Mouse (Mus musculus) CH12.LX (cell line): ENCODE measurements at regions not wholly inside any gene's neighbourhood (a gene's known extent, or its start where the extent isn't known, plus 50 kb on each side); places are given as distances from the start of the nearest gene placed in this dataset.
"Not testable (repeated sequence)": the region's sequence is repeated elsewhere in the genome, so short reads cannot be mapped to it uniquely, and the experiment has no call there.

ENCODE experiments used
- DNase-seq: peaks from one replicate; pipeline ENCODE4 v3.0.0-alpha.2; 2013; ENCODE audit errors: extremely low read depth
- H3K27ac ChIP-seq: 2 replicates; pipeline ENCODE4 v1.5.1; 2012; ENCODE audit warnings: low read depth, mild to moderate bottlenecking, control low read depth, moderate library complexity; ENCODE audit not compliant: insufficient read depth
- H3K27me3 ChIP-seq: replicated peaks from 2 replicates; pipeline ENCODE3; 2012; ENCODE audit warnings: inconsistent platforms
- H3K36me3 ChIP-seq, 2 experiments: replicated peaks in 1 of 2; 2 replicates each; pipeline versions ENCODE3 to v1.6.1; 2012; ENCODE audit warnings: inconsistent platforms in 1 of 2, low read length in 1 of 2, mild to moderate bottlenecking in 1 of 2, mixed read lengths in 1 of 2, moderate library complexity in 1 of 2; ENCODE audit not compliant: control insufficient read depth in 1 of 2, insufficient read depth in 1 of 2
- H3K4me1 ChIP-seq, 2 experiments: 2 replicates each; pipeline ENCODE4 v1.6.1; 2012; ENCODE audit warnings: inconsistent platforms in 1 of 2, moderate library complexity in 1 of 2; ENCODE audit not compliant: insufficient read depth in 2 of 2, control insufficient read depth in 1 of 2
- H3K4me2 ChIP-seq: 2 replicates; pipeline ENCODE4 v1.6.1; 2012; ENCODE audit warnings: low read depth, mild to moderate bottlenecking, control low read depth; ENCODE audit not compliant: poor library complexity, insufficient read depth, severe bottlenecking
- H3K4me3 ChIP-seq, 3 experiments: fragments of 150-350 bp in 1 of 3; sonication (generic) in 1 of 3; replicated peaks in 1 of 3; 2 replicates each; pipeline versions ENCODE3 to v1.5.1; 2011 to 2012; ENCODE audit warnings: low read depth in 2 of 3, low read length in 2 of 3, mild to moderate bottlenecking in 2 of 3, moderate library complexity in 2 of 3, control low read depth in 1 of 3, improper control_type of control experiment in 1 of 3, inconsistent platforms in 1 of 3, mixed read lengths in 1 of 3; ENCODE audit not compliant: poor library complexity in 1 of 3
- H3K79me2 ChIP-seq: replicated peaks from 2 replicates; pipeline ENCODE4 v1.6.1; 2012; ENCODE audit warnings: mild to moderate bottlenecking, moderate library complexity; ENCODE audit not compliant: control insufficient read depth, poor library complexity, insufficient read depth, severe bottlenecking; ENCODE audit errors: extremely low read depth
- H3K9ac ChIP-seq: 2 replicates; pipeline ENCODE4 v1.6.1; 2012; ENCODE audit warnings: low read depth, mild to moderate bottlenecking, control low read depth, moderate library complexity; ENCODE audit not compliant: insufficient read depth
- H3K9me3 ChIP-seq: replicated peaks from 2 replicates; pipeline ENCODE3; 2012; ENCODE audit warnings: low read length, inconsistent platforms, mixed read lengths
- BHLHE40 ChIP-seq: IDR thresholded peaks from 2 replicates; pipeline ENCODE4 v1.6.1; 2011; ENCODE audit warnings: mild to moderate bottlenecking, low read depth, low read length, improper control_type of control experiment
- CHD2 ChIP-seq: IDR thresholded peaks from 2 replicates; pipeline ENCODE4 v1.6.1; 2011; ENCODE audit warnings: low read length, improper control_type of control experiment
- CTCF ChIP-seq, 2 experiments: IDR thresholded peaks in 1 of 2; conservative IDR thresholded peaks in 1 of 2; 2 replicates each; pipeline ENCODE4 v1.5.1; 2011 to 2012; ENCODE audit warnings: low read depth in 2 of 2, low read length in 2 of 2, improper control_type of control experiment in 1 of 2, inconsistent platforms in 1 of 2, mild to moderate bottlenecking in 1 of 2, moderate library complexity in 1 of 2
- ELF1 ChIP-seq: IDR thresholded peaks from 2 replicates; pipeline ENCODE4 v1.6.1; 2014; ENCODE audit warnings: low read depth, mild to moderate bottlenecking, inconsistent platforms, low read length, improper control_type of control experiment
- ETS1 ChIP-seq: conservative IDR thresholded peaks from 2 replicates; pipeline ENCODE4 v1.6.1; 2012; ENCODE audit warnings: low read depth, mild to moderate bottlenecking, inconsistent platforms, low read length, improper control_type of control experiment, moderate library complexity
- MAFK ChIP-seq: IDR thresholded peaks from 2 replicates; pipeline ENCODE4 v1.6.1; 2011; ENCODE audit warnings: low read length, improper control_type of control experiment; ENCODE audit not compliant: insufficient replicate concordance
- MYC ChIP-seq: IDR thresholded peaks from 2 replicates; pipeline ENCODE4 v1.6.1; 2011; ENCODE audit warnings: low read depth, mild to moderate bottlenecking, improper control_type of control experiment, low read length
- NELFE ChIP-seq: IDR thresholded peaks from 2 replicates; pipeline ENCODE4 v1.6.1; 2011; ENCODE audit warnings: low read depth, low read length, improper control_type of control experiment
- RAD21 ChIP-seq: IDR thresholded peaks from 2 replicates; pipeline ENCODE4 v1.6.1; 2011; ENCODE audit warnings: low read depth, mild to moderate bottlenecking, low read length, improper control_type of control experiment, moderate library complexity
- RCOR1 ChIP-seq: conservative IDR thresholded peaks from 2 replicates; pipeline ENCODE4 v1.6.1; 2012; ENCODE audit warnings: low read depth, mild to moderate bottlenecking, inconsistent platforms, low read length, improper control_type of control experiment
- TBP ChIP-seq: conservative IDR thresholded peaks from 2 replicates; pipeline ENCODE4 v1.6.1; 2011; ENCODE audit warnings: low read depth, low read length, improper control_type of control experiment
- TCF12 ChIP-seq: IDR thresholded peaks from 2 replicates; pipeline ENCODE4 v1.6.1; 2014; ENCODE audit warnings: low read depth, mild to moderate bottlenecking, inconsistent platforms, low read length, improper control_type of control experiment
- UBTF ChIP-seq: IDR thresholded peaks from 2 replicates; pipeline ENCODE4 v1.6.1; 2012; ENCODE audit warnings: low read depth, mild to moderate bottlenecking, inconsistent platforms, low read length, improper control_type of control experiment, moderate library complexity
- ZKSCAN1 ChIP-seq: IDR thresholded peaks from 2 replicates; pipeline ENCODE4 v1.6.1; 2012; ENCODE audit warnings: low read depth, inconsistent platforms, low read length, improper control_type of control experiment, borderline replicate concordance
- dilution Hi-C: fragments of 300-500 bp; cut with MboI; formaldehyde crosslinking; loops from 2 replicates; pipeline ENCODE4 v1.14.3; 2020; ENCODE audit warnings: low sequenced_read_pairs; ENCODE audit not compliant: extremely low pct_unique_long_range_greater_than_20kb, extremely low pct_ligation_motif_present
- in situ Hi-C: fragments of 300-500 bp; cut with MboI; formaldehyde crosslinking; loops from 3 replicates; pipeline ENCODE4 v1.14.3; 2019; ENCODE audit warnings: low sequenced_read_pairs, low pct_ligation_motif_present, low pct_unique_long_range_greater_than_20kb, mixed read lengths

GRCm38 (mm10) chr12:117343605-117344004 is 172.7 kb upstream of the Rapgef5 start:
- in situ Hi-C loops, dilution Hi-C loops, H3K4me2 ChIP-seq, DNase-seq, H3K4me1 ChIP-seq, H3K36me3 ChIP-seq, H3K79me2 ChIP-seq, H3K27me3 ChIP-seq, H3K27ac ChIP-seq, H3K9ac ChIP-seq, H3K9me3 ChIP-seq, H3K4me3 ChIP-seq: not testable (repeated sequence)
- 0 out of 2 replicates have a peak, but pooled peaks have one; percentile 25 for TF ChIP-seq TBP

DNA sequence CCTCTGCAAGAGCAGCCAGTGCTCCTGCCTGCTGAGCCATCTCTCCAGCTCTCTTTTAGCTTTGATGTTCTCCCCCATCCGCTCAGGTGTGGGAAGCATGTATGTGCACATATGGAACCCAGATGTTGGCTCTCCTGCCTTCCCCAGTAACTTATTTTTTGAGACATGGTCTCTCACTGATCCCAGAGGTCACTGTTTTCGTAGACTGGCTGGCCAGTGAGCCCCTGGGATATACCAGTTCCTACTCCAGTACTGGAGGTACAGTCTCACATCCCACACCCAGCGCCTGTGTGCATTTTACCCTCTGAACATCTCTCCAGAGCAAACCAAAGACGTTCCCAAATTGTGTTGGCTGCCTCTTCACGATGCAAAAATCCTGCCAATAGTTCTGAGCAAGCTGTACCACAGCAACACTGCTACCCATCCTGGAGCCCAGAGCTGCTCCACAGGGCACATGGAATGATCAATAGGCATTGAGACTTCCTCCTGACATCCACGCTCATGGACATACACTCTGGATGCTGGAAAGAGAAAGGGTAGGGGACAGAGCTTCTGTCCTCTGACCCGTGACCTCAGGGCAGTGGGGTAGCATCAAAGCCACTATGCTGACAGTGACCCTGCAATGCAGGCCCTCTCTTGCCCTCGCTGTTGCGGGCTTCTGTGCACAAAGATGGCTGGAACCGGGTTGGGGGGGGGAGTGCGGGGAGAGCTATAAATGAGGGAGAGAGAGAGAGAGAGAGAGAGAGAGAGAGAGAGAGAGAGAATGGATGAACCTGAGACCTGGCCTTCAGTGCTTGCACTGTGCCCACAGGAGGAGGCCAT is 171.8 kb upstream of the Rapgef5 start:
- no peak overlapping the region for H3K9ac ChIP-seq
- H3K4me3 ChIP-seq, result no peak overlapping the region
- no peak overlapping the region for H3K4me2 ChIP-seq
- H3K79me2 ChIP-seq, result no peaks in the 10 kb centered on the region
- dilution Hi-C loops (no loop called here), in situ Hi-C loops (no loop called here)
- peaks cover 0 to 11% of the 10 kb centered on the region in 2 experiments; a peak in 2 of 4 replicates for H3K4me1 ChIP-seq
- H3K9me3 ChIP-seq, result no peaks in the 10 kb centered on the region
- DNase-seq, result no peak
- H3K36me3 ChIP-seq, result no peaks in the 10 kb centered on the region
- TF ChIP-seq TBP, result no peak
- TF ChIP-seq MAFK, result no peak
- no peak for TF ChIP-seq ZKSCAN1
- H3K27ac ChIP-seq, result no peak overlapping the region
- H3K27me3 ChIP-seq, result peaks cover 1% of the 10 kb centered on the region

DNA sequence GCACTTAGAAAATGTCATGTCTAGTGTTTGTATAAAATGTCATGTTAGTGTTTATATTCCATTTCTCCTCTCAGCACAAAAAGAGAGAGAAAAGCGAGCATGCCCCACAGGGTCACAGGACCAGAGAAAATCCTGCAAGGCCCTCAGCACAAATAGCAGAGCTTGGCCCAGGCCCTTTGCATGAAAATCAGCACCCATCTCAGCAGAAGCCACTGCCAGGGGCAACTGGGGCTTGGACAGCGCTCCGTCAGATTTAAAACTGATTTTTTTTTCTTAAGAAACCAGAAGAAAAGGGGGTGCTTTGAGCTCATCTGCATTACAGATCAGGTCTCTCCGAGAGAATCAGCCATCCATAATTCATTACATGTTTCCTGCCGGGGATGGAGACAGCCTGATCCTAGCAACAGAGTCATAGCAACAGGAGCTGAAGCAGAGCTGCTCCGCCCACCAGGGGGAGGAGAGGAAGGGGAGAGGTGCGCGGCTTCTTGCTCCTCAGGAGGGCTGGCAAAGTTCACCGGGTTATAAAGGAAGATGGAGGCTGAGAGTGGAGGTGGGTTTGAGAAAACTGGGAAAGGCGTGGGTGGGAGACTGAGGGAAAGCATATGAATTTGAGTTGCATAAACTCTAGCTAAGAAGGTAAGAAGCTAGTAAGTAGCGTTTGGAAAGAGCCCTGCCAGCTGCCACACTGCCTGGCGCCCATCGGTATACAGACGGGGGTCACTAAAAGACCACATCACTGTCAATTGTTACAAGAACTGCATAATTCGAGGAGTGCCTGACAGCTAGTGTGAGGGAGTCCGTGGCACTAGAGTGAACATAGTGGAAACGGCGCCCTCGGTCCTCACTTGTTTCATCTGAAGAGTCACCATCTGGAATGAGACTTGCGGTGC is 170.9 kb upstream of the Rapgef5 start:
- DNase-seq, result no peak
- H3K4me3 ChIP-seq, result no peak overlapping the region
- in situ Hi-C loops (no loop called here), dilution Hi-C loops (no loop called here)
- TF ChIP-seq RCOR1 (no peak), MAFK (no peak), CTCF (conservative IDR thresholded peaks at IDR 0.05 in 1 of 2, IDR thresholded peaks at IDR 0.05 in 1 of 2; ENCODE audit: low read depth in 2 of 2, low read length in 2 of 2) (no peak), MYC (no peak), UBTF (no peak), RAD21 (no peak), ETS1 (no peak), NELFE (no peak), TCF12 (no peak), BHLHE40 (no peak), ELF1 (no peak), ZKSCAN1 (no peak), CHD2 (no peak)
- no peak overlapping the region for H3K4me2 ChIP-seq
- H3K9ac ChIP-seq, result no peak overlapping the region
- H3K4me1 ChIP-seq, result peaks cover 0 to 8% of the 10 kb centered on the region in 2 experiments; a peak in 2 of 4 replicates
- peaks cover 4% of the 10 kb centered on the region for H3K27me3 ChIP-seq
- H3K36me3 ChIP-seq, result no peaks in the 10 kb centered on the region
- no peaks in the 10 kb centered on the region for H3K9me3 ChIP-seq
- H3K27ac ChIP-seq, result no peak overlapping the region
- H3K79me2 ChIP-seq, result no peaks in the 10 kb centered on the region
